Mouse (Mus musculus) small intestine, adult 2 months (tissue): Measurements from ENCODE around the gene Cox5b. TPM values are rescaled to one million over a fixed set of nuclear protein-coding genes. Genes with fewer than 3 reads are reported as not detected.

ENCODE experiments used
- H3K27ac ChIP-seq: fragments of 200-500 bp; 2 replicates; pipeline ENCODE4 v1.5.1; 2012; ENCODE audit warnings: low read depth, low read length, control low read depth, inconsistent platforms; ENCODE audit not compliant: insufficient read depth
- H3K27me3 ChIP-seq: fragments of 200-500 bp; 2 replicates; pipeline ENCODE4 v1.6.1; 2012; ENCODE audit warnings: mild to moderate bottlenecking, moderate library complexity, low read length, inconsistent platforms; ENCODE audit not compliant: control insufficient read depth, insufficient read depth
- H3K36me3 ChIP-seq: fragments of 200-500 bp; 2 replicates; pipeline ENCODE4 v1.6.1; 2012; ENCODE audit warnings: mild to moderate bottlenecking, low read length, control low read depth, inconsistent platforms; ENCODE audit not compliant: control insufficient read depth, insufficient read depth
- H3K4me1 ChIP-seq: fragments of 200-500 bp; 2 replicates; pipeline ENCODE4 v1.6.1; 2012; ENCODE audit warnings: low read length, inconsistent platforms, mixed read lengths; ENCODE audit not compliant: control insufficient read depth, insufficient read depth, insufficient read length
- H3K4me3 ChIP-seq: fragments of 200-500 bp; 2 replicates; pipeline ENCODE4 v1.5.1; 2012; ENCODE audit warnings: low read depth, mild to moderate bottlenecking, control low read depth, inconsistent platforms, low read length, moderate library complexity
- CTCF ChIP-seq: fragments of 200-500 bp; IDR thresholded peaks from 2 replicates; pipeline ENCODE4 v1.5.1; 2012; ENCODE audit warnings: low read depth, mild to moderate bottlenecking, control low read depth, inconsistent platforms, low read length, moderate library complexity, mixed read lengths; ENCODE audit not compliant: insufficient replicate concordance, insufficient read length; ENCODE audit errors: extremely low read depth
- POLR2A ChIP-seq: fragments of 200-500 bp; IDR thresholded peaks from 2 replicates; pipeline ENCODE4 v1.6.1; 2012; ENCODE audit warnings: low read depth, mild to moderate bottlenecking, control low read depth, inconsistent platforms, low read length, moderate library complexity
- WGBS: fragments of 180-500 bp; shearing (Covaris S2); methylation state at CpG from one replicate; pipeline ENCODE4 v1.1.7; 2018; 5-methylcytosine and 5-hydroxymethylcytosine counted together
- polyA plus RNA-seq: library from polyadenylated mRNA; depleted of rRNA; stranded (reverse); fragments of >200 nt; gene quantifications from 2 replicates; pipeline ENCODE4 v1.2.3, GENCODE M21; 2012

Cox5b gene
- polyA plus RNA-seq, 1 experiment: 1,468 TPM

GRCm38 (mm10) chr1:36694871-36695270 lies 3.6 kb downstream of the Cox5b start:
- no peak overlapping the region for H3K4me3 ChIP-seq
- WGBS: 72% methylated on average over 6 of the region's 6 CpGs
- TF ChIP-seq CTCF (no peak), POLR2A (no peak)
- H3K36me3 ChIP-seq: peaks cover 23% of the 10 kb centered on the region
- H3K27me3 ChIP-seq: no peaks in the 10 kb centered on the region
- H3K27ac ChIP-seq: no peak overlapping the region
- peaks cover 7% of the 10 kb centered on the region; the same call in 1 of the 2 replicates for H3K4me1 ChIP-seq

GRCm38 (mm10) chr1:36696411-36696810 lies 5.2 kb downstream of the Cox5b start:
- Histone ChIP-seq H3K27ac (no peak overlapping the region), H3K27me3 (no peaks in the 10 kb centered on the region), H3K36me3 (peaks cover 38% of the 10 kb centered on the region), H3K4me3 (no peak overlapping the region), H3K4me1 (peaks cover 4% of the 10 kb centered on the region; the same call in 1 of the 2 replicates)
- TF ChIP-seq POLR2A: no peak
- TF ChIP-seq CTCF: no peak
- 70% methylated on average over 6 of the region's 6 CpGs for WGBS

GRCm38 (mm10) chr1:36697030-36697429 lies 5.8 kb downstream of the Cox5b start:
- TF ChIP-seq CTCF: no peak
- no peak for TF ChIP-seq POLR2A
- Histone ChIP-seq H3K27ac (no peak overlapping the region), H3K4me1 (peaks cover 3% of the 10 kb centered on the region; the same call in 1 of the 2 replicates), H3K27me3 (no peaks in the 10 kb centered on the region), H3K36me3 (peaks cover 44% of the 10 kb centered on the region), H3K4me3 (no peak overlapping the region)
- 75% methylated on average over 5 of the region's 5 CpGs for WGBS

- Histone ChIP-seq H3K36me3 (peaks cover 40% of the 10 kb centered on the region), H3K27ac (no peak overlapping the region), H3K27me3 (no peaks in the 10 kb centered on the region), H3K4me1 (peaks cover 8% of the 10 kb centered on the region; the same call in 1 of the 2 replicates), H3K4me3 (no peak overlapping the region)
- 79% methylated on average over 2 of the region's 2 CpGs for WGBS
- TF ChIP-seq POLR2A: no peak
- TF ChIP-seq CTCF: no peak
Measured at GRCm38 (mm10) chr1:36707166-36707565, 15.9 kb downstream of the Cox5b start.

- TF ChIP-seq CTCF: no peak
- no peak for TF ChIP-seq POLR2A
- H3K4me1 ChIP-seq: peaks cover 8% of the 10 kb centered on the region; the same call in 1 of the 2 replicates
- H3K27me3 ChIP-seq: no peaks in the 10 kb centered on the region
- H3K36me3 ChIP-seq: peaks cover 34% of the 10 kb centered on the region
- WGBS: 87% methylated on average over 3 of the region's 3 CpGs
- no peak overlapping the region for H3K27ac ChIP-seq
- no peak overlapping the region for H3K4me3 ChIP-seq
Measured at GRCm38 (mm10) chr1:36707797-36708196, 16.5 kb downstream of the Cox5b start.

- H3K27ac ChIP-seq: no peak overlapping the region
- TF ChIP-seq CTCF: no peak
- TF ChIP-seq POLR2A: no peak
- H3K4me1 ChIP-seq: peaks cover 8% of the 10 kb centered on the region; the same call in 1 of the 2 replicates
- peak overlapping the region; percentile 95 for H3K4me3 ChIP-seq
- WGBS: 47% methylated on average over 1 of the region's 1 CpGs
- no peaks in the 10 kb centered on the region for H3K27me3 ChIP-seq
- peaks cover 27% of the 10 kb centered on the region for H3K36me3 ChIP-seq
Measured at GRCm38 (mm10) chr1:36708626-36709025, 17.4 kb downstream of the Cox5b start.

- TF ChIP-seq CTCF (no peak; the same call in 1 of the 2 replicates), POLR2A (no peak)
- WGBS: 1% methylated on average over 33 of the region's 33 CpGs
- peak overlapping the region; percentile 52 for H3K27ac ChIP-seq
- peaks cover 20% of the 10 kb centered on the region for H3K36me3 ChIP-seq
- H3K27me3 ChIP-seq: no peaks in the 10 kb centered on the region
- peak overlapping the region; percentile 95 for H3K4me3 ChIP-seq
- peaks cover 8% of the 10 kb centered on the region; the same call in 1 of the 2 replicates for H3K4me1 ChIP-seq
Measured at GRCm38 (mm10) chr1:36709055-36709853, 18.0 kb downstream of the Cox5b start.
